ENCODE assay signal across 16 mouse cellular contexts in genomic region chr5:101163624-101164213, GRCm38 (mm10).
DNase-seq lines count a peak whose midpoint lies in the region; ATAC-seq lines count a peak whose summit lies in the region.
"Had no signal": no experiment of that assay in that cellular context is flagged by ENCODE, and none has a peak within 500 bp of the region (broad histone marks: within the 10 kb centered on the region; RNA-seq: fewer than 3 reads in every experiment).

No protein-coding gene starts in this region.

- ATAC-seq in forebrain, embryonic 14.5 days = no peak
- no peak for ATAC-seq in midbrain, embryonic 14.5 days (ENCODE audit: low FRiP score, low TSS enrichment)
- ATAC-seq in midbrain, embryonic 16.5 days = no peak
- ATAC-seq in kidney, embryonic 15.5 days (replicated peaks; ENCODE audit: low FRiP score) = no peak
- ATAC-seq in stomach, embryonic 14.5 days (ENCODE audit: insufficient number of reproducible peaks, insufficient read depth, low FRiP score, low read depth) = no peak
- ATAC-seq: intestine, postnatal 0 days; midbrain, embryonic 15.5 days had no signal

- no peaks in the 10 kb centered on the region for H3K4me1 ChIP-seq in forebrain, embryonic 14.5 days (ENCODE audit: control insufficient read depth, insufficient read depth, low read length)
- H3K4me1 ChIP-seq in forebrain, embryonic 10.5 days = peaks cover 23% of the 10 kb centered on the region
- H3K4me1 ChIP-seq in midbrain, embryonic 14.5 days (ENCODE audit: control insufficient read depth, insufficient read depth, low read length) = no peaks in the 10 kb centered on the region
- 0 out of 2 replicates have a peak, but pooled peaks cover 2% of the 10 kb centered on the region for H3K4me1 ChIP-seq in midbrain, embryonic 16.5 days (ENCODE audit: control insufficient read depth, insufficient read depth, low read length)
- peaks cover 12% of the 10 kb centered on the region for H3K4me1 ChIP-seq in kidney, embryonic 15.5 days
- peaks cover 7% of the 10 kb centered on the region; the same call in 1 of the 2 replicates for H3K4me1 ChIP-seq in stomach, embryonic 14.5 days (ENCODE audit: control insufficient read depth, insufficient read depth, low read length)
- H3K4me1 ChIP-seq: midbrain, embryonic 15.5 days had no signal

- H3K36me3 ChIP-seq in forebrain, embryonic 14.5 days (ENCODE audit: control insufficient read depth, insufficient read depth, low read length) = no peaks in the 10 kb centered on the region
- no peaks in the 10 kb centered on the region for H3K36me3 ChIP-seq in forebrain, embryonic 10.5 days (replicated peaks)
- no peaks in the 10 kb centered on the region for H3K36me3 ChIP-seq in midbrain, embryonic 14.5 days (ENCODE audit: control insufficient read depth, insufficient read depth, low read length)
- H3K36me3 ChIP-seq in midbrain, embryonic 16.5 days (ENCODE audit: control insufficient read depth, insufficient read depth, low read length) = no peaks in the 10 kb centered on the region
- H3K36me3 ChIP-seq in kidney, embryonic 15.5 days = no peaks in the 10 kb centered on the region
- H3K36me3 ChIP-seq in stomach, embryonic 14.5 days (ENCODE audit: control insufficient read depth, insufficient read depth, low read length) = no peaks in the 10 kb centered on the region
- H3K36me3 ChIP-seq: forebrain, embryonic 12.5 days; midbrain, embryonic 15.5 days had no signal

- 46% methylated on average over 8 of the region's 8 CpGs for WGBS in forebrain, embryonic 14.5 days
- 53% methylated on average over 8 of the region's 8 CpGs for WGBS in forebrain, embryonic 10.5 days
- 55% methylated on average over 8 of the region's 8 CpGs for WGBS in midbrain, embryonic 14.5 days
- WGBS in midbrain, embryonic 16.5 days = 44% methylated on average over 8 of the region's 8 CpGs
- 43% methylated on average over 8 of the region's 8 CpGs for WGBS in kidney, embryonic 15.5 days
- 20% methylated on average over 8 of the region's 8 CpGs for WGBS in stomach, embryonic 14.5 days

- no peaks in the 10 kb centered on the region for H3K9me3 ChIP-seq in forebrain, embryonic 14.5 days (replicated peaks; ENCODE audit: control insufficient read depth, low read length)
- no peaks in the 10 kb centered on the region for H3K9me3 ChIP-seq in forebrain, embryonic 10.5 days
- no peaks in the 10 kb centered on the region for H3K9me3 ChIP-seq in midbrain, embryonic 14.5 days (ENCODE audit: control insufficient read depth, low read length)
- no peaks in the 10 kb centered on the region for H3K9me3 ChIP-seq in midbrain, embryonic 16.5 days (replicated peaks; ENCODE audit: control insufficient read depth, low read length, poor library complexity, severe bottlenecking)
- no peaks in the 10 kb centered on the region for H3K9me3 ChIP-seq in kidney, embryonic 15.5 days (replicated peaks)
- H3K9me3 ChIP-seq in stomach, embryonic 14.5 days (ENCODE audit: control insufficient read depth, low read depth, low read length) = no peaks in the 10 kb centered on the region
- H3K9me3 ChIP-seq: forebrain, embryonic 12.5 days; midbrain, embryonic 15.5 days had no signal

- no peak overlapping the region for H3K9ac ChIP-seq in forebrain, embryonic 14.5 days (ENCODE audit: low read length)
- H3K9ac ChIP-seq in midbrain, embryonic 14.5 days (replicated peaks; ENCODE audit: low read length) = no peak overlapping the region
- H3K9ac ChIP-seq in midbrain, embryonic 16.5 days (ENCODE audit: low read depth, low read length) = no peak overlapping the region
- no peak overlapping the region for H3K9ac ChIP-seq in kidney, embryonic 15.5 days
- no peak overlapping the region for H3K9ac ChIP-seq in stomach, embryonic 14.5 days (replicated peaks; ENCODE audit: low read depth, low read length)
- H3K9ac ChIP-seq: forebrain, embryonic 12.5 days; midbrain, embryonic 15.5 days had no signal

- H3K4me3 ChIP-seq in forebrain, embryonic 14.5 days (ENCODE audit: low read depth, low read length) = no peak overlapping the region
- no peak overlapping the region for H3K4me3 ChIP-seq in forebrain, embryonic 10.5 days
- H3K4me3 ChIP-seq in midbrain, embryonic 14.5 days (replicated peaks; ENCODE audit: low read depth, low read length) = no peak overlapping the region
- no peak overlapping the region for H3K4me3 ChIP-seq in midbrain, embryonic 16.5 days (ENCODE audit: low read depth, low read length)
- no peak overlapping the region for H3K4me3 ChIP-seq in kidney, embryonic 15.5 days (replicated peaks)
- no peak overlapping the region for H3K4me3 ChIP-seq in stomach, embryonic 14.5 days (ENCODE audit: low read depth, low read length)
- H3K4me3 ChIP-seq: forebrain, embryonic 12.5 days; midbrain, embryonic 15.5 days had no signal

- peak; percentile 14 for DNase-seq in forebrain, embryonic 14.5 days (ENCODE audit: low spot score)
- DNase-seq in forebrain, embryonic 10.5 days (ENCODE audit: extremely low spot score, low spot score) = no peak
- DNase-seq in midbrain, embryonic 14.5 days = peak; percentile 28
- no peak for DNase-seq in c-Kit-positive CD71-positive TER-119-positive erythroid progenitor cells, embryonic 14.5 days (ENCODE audit: low spot score)
- no peak for DNase-seq in urinary bladder, postnatal 25 days (ENCODE audit: low spot score)
- DNase-seq: cerebellum, adult 8-10 months; heart, postnatal 36 days; liver; right cerebral cortex, postnatal 25 days; thymus, postnatal 14 days had no signal

- H3K4me2 ChIP-seq in forebrain, embryonic 14.5 days (ENCODE audit: low read length) = no peak overlapping the region
- no peak overlapping the region for H3K4me2 ChIP-seq in midbrain, embryonic 14.5 days (ENCODE audit: low read length)
- H3K4me2 ChIP-seq in midbrain, embryonic 16.5 days (ENCODE audit: low read length) = no peak overlapping the region
- H3K4me2 ChIP-seq in kidney, embryonic 15.5 days = no peak overlapping the region
- 0 out of 2 replicates have a peak overlapping the region, but pooled peaks have one; percentile 12 for H3K4me2 ChIP-seq in stomach, embryonic 14.5 days (replicated peaks; ENCODE audit: low read depth, low read length)
- H3K4me2 ChIP-seq: forebrain, embryonic 12.5 days; midbrain, embryonic 15.5 days had no signal

- H3K27me3 ChIP-seq in forebrain, embryonic 14.5 days (replicated peaks; ENCODE audit: control insufficient read depth, insufficient read depth, low read length) = no peaks in the 10 kb centered on the region
- no peaks in the 10 kb centered on the region for H3K27me3 ChIP-seq in forebrain, embryonic 10.5 days (ENCODE audit: poor library complexity, severe bottlenecking)
- H3K27me3 ChIP-seq in midbrain, embryonic 14.5 days (ENCODE audit: control insufficient read depth, insufficient read depth, low read length) = no peaks in the 10 kb centered on the region
- H3K27me3 ChIP-seq in midbrain, embryonic 16.5 days (ENCODE audit: control insufficient read depth, insufficient read depth, low read depth, low read length) = no peaks in the 10 kb centered on the region; the same call in 1 of the 2 replicates
- no peaks in the 10 kb centered on the region for H3K27me3 ChIP-seq in kidney, embryonic 15.5 days
- H3K27me3 ChIP-seq in stomach, embryonic 14.5 days (ENCODE audit: control insufficient read depth, insufficient read depth, low read length) = no peaks in the 10 kb centered on the region
- H3K27me3 ChIP-seq: forebrain, embryonic 12.5 days had no signal

- no peak overlapping the region for H3K27ac ChIP-seq in forebrain, embryonic 14.5 days (ENCODE audit: low read depth, low read length)
- no peak overlapping the region for H3K27ac ChIP-seq in forebrain, embryonic 10.5 days
- H3K27ac ChIP-seq in midbrain, embryonic 14.5 days (replicated peaks; ENCODE audit: low read depth, low read length) = no peak overlapping the region
- H3K27ac ChIP-seq in midbrain, embryonic 16.5 days (ENCODE audit: low read length) = no peak overlapping the region
- H3K27ac ChIP-seq in kidney, embryonic 15.5 days = 0 out of 2 replicates have a peak overlapping the region, but pooled peaks have one; percentile 32
- no peak overlapping the region for H3K27ac ChIP-seq in stomach, embryonic 14.5 days (ENCODE audit: low read length)
- H3K27ac ChIP-seq: forebrain, embryonic 12.5 days; midbrain, embryonic 15.5 days had no signal

Comparison
In these comparisons a context has a peak if more than half of its experiments do, and no peak if none do; other contexts are left out.
1. DNase-seq: peak in forebrain, embryonic 14.5 days (single experiment) and midbrain, embryonic 14.5 days (single experiment); none in forebrain, embryonic 10.5 days (single experiment), c-Kit-positive CD71-positive TER-119-positive erythroid progenitor cells, embryonic 14.5 days (single experiment) and urinary bladder, postnatal 25 days (single experiment).